Mouse (Mus musculus) lung, adult 18-20 months (tissue): Measurements from ENCODE around the gene Il18bp.
A peak's percentile ranks its signal among the peaks of the same experiment; 100 is the strongest.

Source experiments
- DNase-seq, 2 experiments: peaks; one replicate each; pipeline ENCODE4 v3.0.0; 2022; ENCODE audit warnings: mixed read lengths in 2 of 2

The Il18bp gene

GRCm38 (mm10) chr7:102000921-102001630 is 17.4 kb downstream of the Il18bp start:
- peak; percentile 33 for DNase-seq

DNA sequence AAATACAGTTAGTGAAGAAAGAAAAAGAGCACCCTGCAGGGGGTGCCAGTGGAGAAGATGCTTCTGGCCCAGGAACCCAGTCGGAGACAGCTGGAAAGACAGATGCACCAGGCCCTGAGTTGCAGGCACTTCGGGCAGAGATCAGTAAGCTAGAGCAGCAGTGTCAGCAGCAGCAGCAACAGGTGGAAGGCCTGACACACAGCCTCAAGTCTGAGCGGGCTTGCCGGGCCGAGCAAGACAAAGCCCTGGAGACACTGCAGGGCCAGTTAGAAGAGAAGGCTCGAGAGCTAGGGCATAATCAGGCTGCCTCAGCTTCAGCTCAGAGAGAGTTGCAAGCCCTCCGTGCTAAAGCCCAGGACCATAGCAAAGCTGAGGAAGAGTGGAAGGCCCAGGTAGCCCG is 18.2 kb downstream of the Il18bp start:
- no peak for DNase-seq

DNA sequence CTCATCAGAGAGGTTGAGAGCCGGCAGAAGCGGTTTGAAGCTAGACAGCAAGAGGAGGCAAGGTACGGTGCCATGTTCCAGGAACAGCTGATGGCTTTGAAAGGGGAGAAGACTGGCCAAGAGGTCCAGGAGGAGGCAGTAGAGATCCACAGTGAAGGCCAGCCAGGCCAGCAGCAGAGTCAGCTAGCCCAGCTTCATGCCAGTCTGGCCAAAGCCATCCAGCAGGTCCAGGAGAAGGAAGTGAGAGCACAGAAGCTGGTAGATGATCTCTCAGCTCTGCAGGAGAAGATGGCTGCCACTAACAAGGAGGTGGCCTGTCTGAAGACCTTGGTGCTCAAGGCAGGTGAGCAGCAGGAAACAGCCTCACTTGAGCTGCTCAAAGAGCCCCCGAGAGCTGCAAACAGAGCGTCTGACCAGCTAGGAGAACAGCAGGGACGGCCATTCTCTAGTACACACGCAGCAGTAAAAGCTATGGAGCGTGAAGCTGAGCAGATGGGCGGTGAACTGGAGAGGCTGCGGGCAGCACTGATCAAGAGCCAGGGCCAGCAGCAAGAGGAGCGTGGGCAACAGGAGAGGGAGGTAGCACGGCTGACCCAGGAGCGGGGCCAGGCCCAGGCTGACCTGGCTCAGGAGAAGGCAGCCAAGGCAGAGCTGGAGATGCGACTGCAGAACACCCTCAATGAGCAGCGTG is 18.9 kb downstream of the Il18bp start:
- DNase-seq: no peak

DNA sequence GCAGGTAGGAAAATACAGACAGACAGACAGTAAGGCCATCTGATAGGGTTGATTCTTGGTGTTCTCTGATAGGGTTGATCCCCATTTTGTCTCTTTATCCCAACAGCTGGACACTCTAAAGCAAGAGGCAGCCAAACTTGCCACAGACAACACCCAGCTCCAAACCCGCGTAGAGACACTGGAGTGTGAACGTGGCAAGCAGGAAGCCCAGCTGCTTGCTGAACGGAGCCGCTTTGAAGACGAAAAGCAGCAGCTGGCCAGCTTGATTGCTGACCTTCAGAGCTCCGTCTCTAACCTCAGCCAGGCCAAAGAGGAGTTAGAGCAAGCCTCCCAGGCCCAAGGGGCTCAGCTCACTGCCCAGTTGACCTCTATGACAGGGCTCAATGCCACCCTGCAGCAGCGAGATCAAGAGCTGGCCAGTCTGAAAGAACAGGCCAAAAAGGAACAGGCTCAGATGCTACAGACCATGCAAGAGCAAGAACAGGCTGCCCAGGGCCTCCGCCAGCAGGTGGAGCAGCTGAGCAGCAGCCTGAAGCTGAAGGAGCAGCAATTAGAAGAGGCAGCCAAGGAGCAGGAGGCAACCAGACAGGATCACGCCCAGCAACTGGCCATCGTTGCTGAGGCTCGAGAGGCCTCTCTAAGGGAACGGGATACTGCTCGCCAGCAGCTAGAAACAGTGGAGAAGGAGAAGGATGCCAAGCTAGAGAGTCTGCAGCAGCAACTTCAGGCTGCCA is 20.1 kb downstream of the Il18bp start:
- DNase-seq: peak; percentile 81 to 82

GRCm38 (mm10) chr7:101994241-101994640 is 24.2 kb downstream of the Il18bp start:
- DNase-seq: no peak

- DNase-seq: no peak
Observed at GRCm38 (mm10) chr7:101985081-101985480, 33.4 kb downstream of the Il18bp start.

DNA sequence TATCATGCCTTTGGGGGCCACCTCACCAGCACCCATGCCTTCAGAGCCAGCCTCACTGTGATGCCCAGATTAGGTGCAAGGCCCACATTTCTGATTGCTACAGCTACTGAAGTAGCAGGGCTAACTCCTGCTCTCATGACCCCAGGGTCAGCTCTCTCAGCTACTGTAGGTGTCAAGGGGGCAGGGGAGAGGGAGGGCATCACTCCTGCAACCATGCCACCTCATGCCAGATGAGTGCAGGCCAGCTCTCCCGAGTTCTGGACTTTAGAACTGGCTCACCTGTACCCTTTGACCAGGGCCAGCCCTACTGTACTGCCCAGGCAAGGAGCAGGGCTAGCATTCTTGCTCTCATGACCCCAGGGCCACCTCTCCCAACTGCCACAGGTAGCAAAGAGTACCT is 35.8 kb downstream of the Il18bp start:
- DNase-seq: no peak

DNA sequence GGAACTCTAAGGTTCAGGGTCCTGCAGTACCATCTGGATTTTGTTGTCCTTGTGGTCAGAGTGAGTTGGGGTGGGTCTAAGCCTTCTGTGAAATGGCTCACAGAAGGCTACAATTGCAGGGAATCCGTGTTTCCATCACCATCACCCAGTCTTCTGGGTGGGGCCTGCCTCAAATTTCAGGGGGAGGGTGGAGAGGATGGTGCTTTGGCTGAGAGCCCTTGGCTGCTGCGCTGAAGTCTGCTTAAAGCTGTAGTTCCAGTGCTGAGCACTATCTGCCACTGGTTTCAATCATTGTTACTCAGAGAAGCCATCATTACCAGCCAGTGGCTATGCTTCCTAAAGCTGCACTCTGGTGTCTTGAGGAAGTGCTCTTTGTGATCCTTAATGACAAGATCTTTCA is 44.0 kb downstream of the Il18bp start:
- peak; percentile 47 to 53 for DNase-seq

GRCm38 (mm10) chr7:101973730-101974129 is 44.8 kb downstream of the Il18bp start:
- DNase-seq: no peak

DNA sequence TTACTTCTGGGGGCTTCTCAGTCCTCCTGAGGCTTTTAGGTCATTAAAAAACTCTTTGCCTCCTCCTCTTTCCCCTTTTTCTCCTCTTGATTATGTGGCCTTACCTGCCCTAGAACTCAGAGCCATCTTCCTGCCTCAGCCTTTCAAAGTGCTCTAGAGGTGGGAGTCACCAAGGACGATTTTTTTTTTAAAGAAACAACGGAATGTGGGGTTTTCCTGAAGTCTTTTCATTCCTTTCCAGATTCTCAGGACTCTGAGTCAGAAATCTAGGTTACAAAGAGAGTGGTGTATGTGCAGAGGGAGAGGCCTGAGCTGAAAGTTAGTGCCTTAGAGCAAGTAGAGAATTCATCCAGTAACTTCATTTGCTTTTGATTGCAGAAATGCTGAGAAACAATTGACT is 46.8 kb downstream of the Il18bp start:
- DNase-seq: no peak

- DNase-seq: peak; percentile 86 to 90
Observed at GRCm38 (mm10) chr7:101970821-101971461, 47.5 kb downstream of the Il18bp start.

DNA sequence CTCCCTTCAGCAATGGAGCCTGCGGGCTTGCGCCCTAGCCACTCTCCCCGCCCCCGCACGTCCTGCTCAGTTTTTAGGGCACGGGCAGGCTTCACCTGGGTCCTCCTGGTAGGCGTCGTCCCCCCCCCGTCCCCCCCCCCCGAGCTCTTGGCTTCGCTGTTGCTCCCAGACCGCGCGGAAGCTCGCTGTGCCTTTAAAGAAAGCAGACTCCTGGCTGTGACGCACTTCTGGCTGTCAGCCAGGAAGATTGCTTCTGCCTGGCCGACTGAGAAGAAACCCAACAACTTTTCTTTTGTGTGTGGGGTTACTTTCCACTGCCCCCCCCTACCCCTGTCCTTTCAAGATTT is 48.1 kb downstream of the Il18bp start:
- DNase-seq: peak; percentile 92 to 94

DNA sequence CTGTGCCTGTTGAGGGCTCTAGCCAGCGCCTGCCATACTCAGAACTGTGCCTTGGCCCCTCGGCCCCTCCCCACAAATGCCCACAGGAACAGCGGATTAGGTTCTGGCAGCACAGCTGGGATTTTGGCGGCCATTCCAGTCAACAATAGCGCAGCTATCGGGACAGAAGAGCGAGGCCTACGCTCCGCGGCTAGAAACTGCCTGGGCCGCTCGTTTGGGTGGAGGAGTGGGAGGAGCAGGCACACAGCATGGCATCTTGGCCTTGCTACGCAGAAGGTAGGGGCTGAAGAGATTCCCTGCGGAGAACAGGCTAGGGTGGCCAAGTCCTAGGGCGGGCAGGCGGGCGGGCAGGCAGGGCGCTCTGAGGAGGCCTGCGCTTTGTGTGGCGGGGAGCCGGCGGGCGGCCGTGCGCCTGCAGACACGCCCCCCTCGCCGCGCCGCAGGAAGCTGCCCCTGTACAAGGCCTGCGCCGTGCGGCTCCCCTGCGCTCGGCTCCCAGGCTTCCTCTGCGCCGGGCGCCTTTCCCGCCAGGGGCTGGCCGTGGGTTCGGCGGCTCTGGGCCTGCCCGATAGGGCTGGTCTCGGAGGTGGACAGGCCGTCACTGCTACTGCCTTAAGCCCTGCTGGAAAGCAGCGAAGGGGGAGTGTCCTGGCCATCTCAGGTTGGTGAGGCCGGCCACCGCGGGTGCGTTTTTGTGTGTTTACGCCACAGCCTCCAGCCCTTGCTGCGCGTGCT is 48.6 kb downstream of the Il18bp start:
- DNase-seq: peak; percentile 85

DNA sequence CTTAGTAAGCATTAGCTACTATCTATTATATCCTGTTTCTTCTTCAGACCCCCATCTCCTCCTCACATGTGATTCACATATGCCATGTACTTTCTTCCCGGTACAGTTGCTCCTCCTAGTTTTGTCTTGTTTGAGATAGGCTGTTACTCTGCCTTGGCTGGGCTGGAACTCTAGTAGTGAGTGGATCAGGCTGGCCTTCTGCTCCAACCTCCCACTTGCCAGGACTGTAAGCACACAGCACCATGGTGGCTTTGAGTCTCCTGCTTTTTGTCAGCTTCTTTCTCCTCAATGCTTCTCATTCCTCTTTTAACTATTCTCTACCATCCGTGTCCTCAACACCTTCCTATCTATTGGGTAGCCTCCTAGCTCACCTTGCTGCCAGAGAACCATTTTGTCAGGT is 49.7 kb downstream of the Il18bp start:
- no peak for DNase-seq

DNA sequence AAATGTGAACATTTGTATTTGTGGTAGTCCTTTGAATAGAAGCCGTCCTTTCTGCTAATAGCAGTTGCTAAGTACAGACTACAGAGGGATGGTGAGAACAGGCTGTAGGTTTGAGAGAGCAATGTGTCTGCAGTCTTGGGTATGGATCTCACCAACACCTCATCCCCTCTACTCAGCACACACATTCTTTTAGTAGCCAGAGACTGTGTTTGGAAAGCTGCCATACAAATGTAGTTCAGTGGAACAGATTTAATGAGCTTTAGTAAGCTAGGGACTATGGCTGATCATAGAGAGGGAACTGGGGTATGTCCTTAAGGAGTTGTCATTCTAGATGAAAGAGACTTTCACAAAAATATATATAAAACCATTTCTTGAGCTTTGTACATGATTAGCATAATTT is 51.2 kb downstream of the Il18bp start:
- no peak for DNase-seq

DNA sequence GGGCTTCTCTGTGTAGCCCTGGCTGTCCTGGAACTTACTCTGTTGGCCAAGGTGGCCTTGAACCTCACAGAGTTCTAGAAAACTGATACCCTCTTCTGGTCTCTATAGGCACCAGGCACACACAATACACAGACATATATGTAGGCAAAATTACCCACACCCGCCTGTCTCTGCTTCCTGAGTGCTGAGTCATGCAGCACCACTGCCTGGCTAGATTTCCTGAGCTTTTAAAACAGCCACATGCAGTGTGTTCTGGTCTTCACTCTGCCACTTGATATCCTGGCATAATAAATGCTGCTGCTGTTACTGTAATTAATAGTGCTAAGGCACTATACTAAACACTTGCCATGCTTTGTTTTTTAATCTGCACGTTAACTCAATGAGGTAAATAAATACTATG is 52.9 kb downstream of the Il18bp start:
- no peak for DNase-seq
